Mouse (Mus musculus): ENCODE measurements around the gene Tbxas1. TPM values are rescaled to one million over a fixed set of nuclear protein-coding genes. Genes with fewer than 3 reads are reported as not detected.

Tbxas1 gene
- total RNA-seq, 2 experiments from 2014 or later, result 2.9 to 3.4 TPM

DNA sequence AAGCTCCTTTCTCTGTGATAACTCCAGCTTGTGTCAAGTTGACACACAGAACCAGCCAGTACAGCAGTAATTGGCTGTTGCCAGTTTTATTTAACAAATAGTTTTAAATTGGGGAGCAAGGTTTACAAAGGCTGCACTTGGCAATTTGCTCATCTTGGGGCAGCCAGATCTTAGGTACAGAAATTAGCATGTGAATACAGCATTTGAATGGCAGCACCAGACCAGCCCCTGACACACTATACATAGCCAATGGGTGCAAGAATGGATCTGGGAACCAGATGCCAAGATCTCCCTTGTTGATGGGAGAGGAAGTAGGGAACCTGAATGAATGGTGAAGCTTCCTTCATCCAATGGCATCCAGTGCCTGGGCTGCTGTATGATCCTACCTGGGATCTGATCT, 199.0 kb downstream of the Tbxas1 start:
- no peak for DNase-seq (ENCODE audit: extremely low spot score in 1 of 2, low spot score in 1 of 2)

DNA sequence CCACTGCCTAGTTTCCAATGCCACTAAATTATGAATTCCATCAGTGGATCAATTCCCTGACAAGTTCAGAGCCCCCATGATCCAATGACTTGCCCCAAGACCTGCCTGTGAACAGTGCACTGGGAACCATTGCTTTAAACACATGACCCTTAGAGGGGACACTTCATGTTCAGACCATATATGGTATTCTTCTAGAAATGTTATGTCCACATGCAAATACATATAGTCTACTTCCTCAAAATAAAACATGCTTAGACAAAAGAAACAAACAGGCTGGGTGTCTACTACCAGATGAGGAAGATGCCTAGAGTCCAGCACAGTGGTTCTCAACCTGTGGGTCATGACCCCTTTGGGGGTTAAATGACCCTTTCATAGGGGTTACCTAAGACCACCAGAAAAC, 201.3 kb downstream of the Tbxas1 start:
- DNase-seq (ENCODE audit: extremely low spot score in 1 of 2, low spot score in 1 of 2), result no peak

DNA sequence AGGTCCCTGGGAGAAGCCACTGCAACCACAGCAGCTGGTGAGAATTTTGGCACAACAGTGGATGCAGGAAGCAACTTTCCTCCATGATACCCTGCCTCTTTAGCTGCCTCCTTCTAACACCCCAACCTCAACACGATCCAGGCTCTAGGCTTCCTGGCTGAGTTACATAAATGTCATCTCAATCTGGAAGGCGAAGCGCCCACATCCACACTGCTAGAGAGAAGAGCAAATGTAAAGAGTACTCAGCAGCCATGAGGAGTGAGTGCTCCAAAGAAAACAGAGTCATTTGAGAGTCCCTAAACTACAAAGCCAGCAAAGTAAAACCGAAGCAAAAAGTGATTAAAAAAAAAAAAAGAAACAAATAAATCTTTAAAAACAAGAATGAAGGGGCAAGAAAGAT, 229.4 kb downstream of the Tbxas1 start:
- DNase-seq (ENCODE audit: extremely low spot score in 1 of 2, low spot score in 1 of 2), result no peak

DNA sequence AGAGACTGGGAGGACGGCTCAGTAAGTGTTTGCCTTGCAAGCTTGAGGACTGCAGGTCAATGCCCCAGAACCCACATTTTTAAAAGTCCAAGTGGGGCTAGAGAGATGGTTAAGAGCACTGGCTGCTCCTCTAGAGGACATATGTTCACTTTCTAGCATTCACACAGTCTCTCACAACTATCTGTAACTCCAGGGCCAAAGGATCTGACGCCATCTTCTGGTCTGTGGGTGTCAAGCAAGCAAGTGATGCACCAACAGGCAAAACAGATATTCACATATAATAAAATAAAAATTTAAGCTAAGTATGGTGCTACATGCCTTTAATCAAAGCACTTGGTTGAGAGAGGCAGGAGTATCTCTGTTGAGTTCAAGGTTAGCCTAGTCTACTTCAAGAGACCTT, 231.6 kb downstream of the Tbxas1 start:
- no peak for DNase-seq (ENCODE audit: extremely low spot score in 1 of 2, low spot score in 1 of 2)

DNA sequence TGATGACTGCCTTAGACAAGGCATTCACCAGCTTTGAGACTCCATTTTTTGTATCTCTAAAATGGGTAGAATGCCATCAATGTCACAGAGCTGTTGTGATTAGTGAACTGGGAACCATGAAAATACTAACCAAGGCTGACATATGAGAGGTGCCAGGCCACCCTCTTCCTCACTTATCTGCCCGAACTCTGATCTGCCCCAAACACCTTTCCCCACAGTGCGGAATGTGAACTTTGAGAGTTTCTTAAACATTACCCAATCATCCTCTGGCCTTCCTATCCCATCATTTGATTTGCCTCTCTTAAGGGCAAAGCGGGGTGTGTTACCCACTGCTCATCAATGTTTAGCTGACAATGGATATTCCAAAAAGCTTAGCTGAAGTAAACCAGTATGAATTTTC, 237.5 kb downstream of the Tbxas1 start:
- no peak for DNase-seq (ENCODE audit: extremely low spot score in 1 of 2, low spot score in 1 of 2)

DNA sequence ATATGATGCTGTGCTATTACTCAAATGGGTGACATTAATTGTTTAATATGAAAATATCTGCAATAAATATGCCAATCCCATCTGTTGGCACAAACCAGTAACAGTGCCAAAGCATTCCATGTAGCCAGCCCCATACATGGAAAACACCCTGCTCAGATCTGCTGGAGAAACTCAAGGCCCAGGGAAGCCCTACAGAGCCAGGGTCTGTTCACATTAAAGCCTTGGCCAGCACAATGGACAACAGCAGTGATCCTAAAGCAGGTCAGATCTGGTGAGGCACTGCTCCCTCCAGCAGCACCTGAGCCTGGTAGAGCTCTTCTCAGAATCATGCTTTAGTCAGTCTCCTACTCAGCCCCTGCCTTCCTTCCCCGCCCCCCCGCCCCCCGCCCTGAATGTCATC, 237.9 kb downstream of the Tbxas1 start:
- no peak for DNase-seq (ENCODE audit: extremely low spot score in 1 of 2, low spot score in 1 of 2)

DNA sequence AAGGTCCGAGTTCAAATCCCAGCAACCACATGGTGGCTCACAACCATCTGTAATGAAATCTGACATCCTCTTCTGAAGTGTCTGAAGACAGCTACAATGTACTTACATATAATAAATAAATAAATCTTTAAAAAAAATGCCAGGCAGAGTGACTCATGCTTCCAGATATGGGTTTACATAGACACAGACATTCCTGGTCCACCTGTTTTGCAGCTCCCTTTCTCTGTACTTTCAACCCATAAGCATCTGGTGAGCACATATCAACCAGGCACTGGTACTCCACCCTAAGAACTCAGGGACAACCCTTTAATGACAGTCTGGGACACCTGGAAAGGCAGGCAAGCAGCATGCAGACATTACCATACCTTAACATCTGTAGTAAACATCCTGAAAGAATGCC, 240.2 kb downstream of the Tbxas1 start:
- DNase-seq (ENCODE audit: extremely low spot score in 1 of 2, low spot score in 1 of 2), result no peak

DNA sequence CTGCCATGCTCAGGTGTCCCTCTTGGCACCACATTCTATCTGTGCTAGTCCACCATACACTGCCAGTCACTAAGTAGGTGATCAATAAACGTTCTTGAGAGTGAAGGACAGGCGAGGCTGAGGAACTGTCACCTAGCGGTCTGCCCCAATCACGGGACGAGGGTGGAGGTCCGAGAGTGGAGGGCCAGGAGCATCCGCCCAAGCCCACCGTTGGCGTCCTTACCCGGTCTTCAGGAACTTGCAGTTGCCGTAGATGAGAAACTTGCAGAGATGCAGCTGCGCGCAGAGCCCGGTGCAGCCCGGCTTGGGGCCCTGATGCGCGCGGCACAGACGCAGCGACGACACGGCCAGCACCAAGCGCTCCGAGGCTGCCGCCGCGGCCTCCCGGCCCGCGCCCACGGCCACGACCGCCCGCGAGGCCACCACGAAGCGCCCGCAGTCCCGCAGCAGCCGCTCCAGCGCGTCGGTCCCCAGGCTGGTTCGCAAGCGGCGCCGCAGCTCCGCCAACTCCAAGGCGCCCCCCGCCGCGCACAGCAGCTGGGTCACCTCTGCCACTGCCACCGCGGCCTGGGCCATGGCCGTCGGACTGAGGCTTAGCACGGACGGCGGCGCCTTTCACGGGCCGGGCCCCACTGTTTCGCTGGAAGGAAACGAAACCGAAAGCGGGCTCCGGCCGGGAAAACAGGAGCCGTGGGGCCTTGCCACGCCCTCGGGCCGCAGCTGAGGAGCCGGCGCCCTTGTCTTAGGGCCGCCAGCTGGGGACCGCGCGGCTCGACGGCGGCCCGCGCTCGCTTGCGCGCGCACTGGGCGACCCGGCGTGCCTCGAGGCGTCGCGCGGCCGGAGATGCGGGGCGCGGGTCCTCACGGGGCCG, 242.6 kb downstream of the Tbxas1 start, which contains the start of gene Parp12:
Parp12 (minus strand) TSS at position 766 of the 872 bp plus-strand sequence.
- peak; percentile 32 to 37 for DNase-seq (ENCODE audit: extremely low spot score in 1 of 2, low spot score in 1 of 2)

DNA sequence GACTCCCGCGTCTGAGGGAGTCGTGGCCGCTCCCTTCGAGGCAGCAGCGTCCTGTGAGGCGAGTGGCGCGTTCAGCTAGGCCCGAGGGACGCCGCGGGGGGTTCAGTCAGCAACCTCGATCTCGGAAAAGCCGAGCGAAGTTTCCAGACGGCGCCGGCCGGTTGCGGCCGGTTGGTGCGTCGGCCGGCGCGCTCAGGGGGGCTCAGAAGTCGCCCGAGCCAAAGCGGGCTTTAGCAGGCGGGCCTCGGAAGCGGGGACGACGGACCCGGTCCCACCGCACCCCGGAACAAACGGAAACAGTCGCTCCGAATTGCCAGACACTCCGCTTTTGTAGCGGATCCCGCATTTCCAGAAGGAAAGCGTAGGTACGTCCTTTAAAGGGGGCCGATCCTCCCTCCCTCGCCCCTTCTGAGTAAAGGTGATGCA, 243.3 kb downstream of the Tbxas1 start:
- DNase-seq (ENCODE audit: extremely low spot score in 1 of 2, low spot score in 1 of 2), result no peak

DNA sequence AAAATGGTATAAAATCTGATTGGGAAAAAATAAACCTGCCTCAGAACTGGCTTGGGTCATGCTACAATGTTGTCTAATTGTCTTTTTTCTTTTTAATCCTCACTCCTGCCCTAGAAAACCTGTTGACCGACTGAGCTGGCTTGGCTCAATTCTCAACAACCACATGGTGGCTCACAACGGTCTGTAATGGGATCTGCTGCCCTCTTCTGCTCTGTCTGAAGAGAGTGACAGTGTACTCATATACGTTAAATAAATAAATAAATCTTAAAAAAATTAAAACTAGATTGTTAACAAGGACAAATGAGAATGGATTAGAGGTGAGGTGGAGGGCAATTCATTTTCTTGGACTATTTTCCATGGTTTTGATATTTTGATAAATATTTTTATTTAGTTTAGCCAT, 245.5 kb downstream of the Tbxas1 start:
- DNase-seq (ENCODE audit: extremely low spot score in 1 of 2, low spot score in 1 of 2), result no peak

DNA sequence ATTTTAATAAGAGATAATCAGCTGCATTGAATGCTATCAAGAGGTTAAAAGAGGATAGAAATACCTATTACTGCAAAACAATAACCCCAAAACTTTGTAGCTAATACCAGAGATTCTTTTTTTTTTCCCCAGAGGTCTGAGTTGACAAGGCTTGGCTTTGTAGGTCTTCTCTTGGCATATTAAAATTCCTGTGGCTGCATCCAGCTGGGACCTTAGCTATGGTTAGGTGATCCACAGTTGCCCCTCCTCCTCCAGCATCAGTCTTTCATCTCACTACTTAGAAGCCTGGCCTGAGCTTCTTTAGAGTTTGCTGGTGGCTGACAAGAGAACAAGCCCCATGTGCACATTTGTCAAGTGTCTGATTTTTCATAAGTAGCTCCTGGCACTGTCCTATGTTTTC, 249.5 kb downstream of the Tbxas1 start:
- no peak for DNase-seq (ENCODE audit: extremely low spot score in 1 of 2, low spot score in 1 of 2)

DNA sequence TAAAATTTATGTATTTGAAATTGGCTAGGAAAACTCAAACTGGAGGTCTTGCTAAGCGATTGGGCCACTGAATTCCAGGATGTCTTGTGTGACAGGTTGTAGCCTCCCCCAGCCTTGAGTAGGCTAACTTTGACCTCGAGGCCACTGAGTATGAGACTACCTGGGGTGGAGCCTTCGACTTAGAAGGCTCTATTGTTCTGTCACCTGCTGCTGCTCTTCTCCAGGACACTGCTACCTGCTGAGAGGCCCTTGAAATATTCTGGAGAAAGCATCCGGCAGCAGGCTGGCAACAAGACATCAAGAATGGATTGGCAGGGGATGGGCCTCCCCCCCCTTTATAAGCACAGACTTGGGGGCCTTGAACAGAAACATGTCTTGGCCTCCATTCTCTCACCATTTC, 256.3 kb downstream of the Tbxas1 start:
- no peak for DNase-seq (ENCODE audit: extremely low spot score in 1 of 2, low spot score in 1 of 2)

DNA sequence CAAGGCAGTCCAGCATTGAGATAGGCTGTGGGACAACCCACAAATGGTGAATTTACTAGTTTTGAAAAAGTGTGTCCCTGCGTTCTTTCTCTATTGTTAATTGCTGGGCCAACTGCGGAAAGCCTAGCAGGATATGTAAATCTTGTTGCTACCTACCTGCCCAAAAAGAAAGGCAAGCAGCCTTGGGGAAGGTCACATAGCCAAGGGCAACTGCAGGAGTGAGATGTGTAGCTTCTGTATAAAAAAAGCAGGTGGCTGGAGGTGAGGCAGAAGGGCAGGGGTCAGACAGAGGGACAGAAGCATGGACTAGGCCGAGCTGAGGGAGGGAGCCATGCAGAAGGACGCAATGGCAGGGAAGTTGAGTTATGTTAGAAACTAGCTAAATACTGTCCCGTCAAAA, 257.4 kb downstream of the Tbxas1 start:
- DNase-seq (ENCODE audit: extremely low spot score in 1 of 2, low spot score in 1 of 2), result no peak

Other genes with a start within 250 kb of the Tbxas1 start
- gene Klrg2, start 238.2 kb upstream of the Tbxas1 start, total RNA-seq (2021), result 1 to 10 TPM in 1 of 2 experiments, under 1 TPM in 1; 0.94 to 1.4 TPM
- gene Clec2l, start 212.3 kb upstream of the Tbxas1 start, total RNA-seq (2021), result 10 to 100 TPM; 78.5 to 83.7 TPM
- gene Hipk2, start 761 bp downstream of the Tbxas1 start, total RNA-seq (2021), result 10 to 100 TPM; 50.2 to 66.2 TPM
- gene Parp12, start 242.9 kb downstream of the Tbxas1 start, total RNA-seq (2021), result 1 to 10 TPM; 4.6 to 6.0 TPM